Mouse (Mus musculus) kidney, embryonic 15.5 days (tissue): ENCODE measurements around the gene Zfp575. TPM values are rescaled to one million over a fixed set of nuclear protein-coding genes. Genes with fewer than 3 reads are reported as not detected.

ENCODE experiments used
- ATAC-seq: fragments of 200-750 bp; cut with Nextera tagmentation; replicated peaks from 2 replicates; pipeline ENCODE4 v1.8.0; 2017; ENCODE audit warnings: moderate TSS enrichment; ENCODE audit not compliant: low FRiP score
- H3K27ac ChIP-seq: fragments of 300-500 bp; sonication (generic); 2 replicates; pipeline ENCODE4 v1.5.1; 2015; ENCODE audit warnings: mild to moderate bottlenecking, inconsistent platforms
- H3K27me3 ChIP-seq: fragments of 300-500 bp; sonication (generic); 2 replicates; pipeline ENCODE4 v1.6.1; 2015; ENCODE audit warnings: inconsistent platforms
- H3K36me3 ChIP-seq: fragments of 300-500 bp; sonication (generic); 2 replicates; pipeline ENCODE4 v1.6.1; 2015; ENCODE audit warnings: inconsistent platforms
- H3K4me1 ChIP-seq: fragments of 300-500 bp; sonication (generic); 2 replicates; pipeline ENCODE4 v1.6.1; 2015; ENCODE audit warnings: inconsistent platforms
- H3K4me2 ChIP-seq: fragments of 300-500 bp; sonication (generic); 2 replicates; pipeline ENCODE4 v1.6.1; 2015; ENCODE audit warnings: moderate library complexity, mild to moderate bottlenecking, inconsistent platforms
- H3K4me3 ChIP-seq: fragments of 300-500 bp; sonication (generic); replicated peaks from 2 replicates; pipeline ENCODE4 v1.5.1; 2015; ENCODE audit warnings: mild to moderate bottlenecking, inconsistent platforms
- H3K9ac ChIP-seq: fragments of 300-500 bp; sonication (generic); 2 replicates; pipeline ENCODE4 v1.6.1; 2015; ENCODE audit warnings: mild to moderate bottlenecking, inconsistent platforms
- H3K9me3 ChIP-seq: fragments of 300-500 bp; sonication (generic); replicated peaks from 2 replicates; pipeline ENCODE4 v1.6.1; 2016; ENCODE audit warnings: inconsistent platforms
- WGBS: fragments of 180-500 bp; shearing (Covaris S2); methylation state at CpG from one replicate; pipeline ENCODE4 v1.1.7; 2015; ENCODE audit warnings: mixed read lengths; 5-methylcytosine and 5-hydroxymethylcytosine counted together
- polyA plus RNA-seq: library from polyadenylated mRNA; unstranded; fragments of >200 nt; fragmentation: Nextera tagmentation; extraction: Ambion mirVana; gene quantifications from 2 replicates; pipeline ENCODE4 v1.2.1, GENCODE M21; 2015

The Zfp575 gene
- polyA plus RNA-seq, 1 experiment from 2014 or later: 5.5 TPM

DNA sequence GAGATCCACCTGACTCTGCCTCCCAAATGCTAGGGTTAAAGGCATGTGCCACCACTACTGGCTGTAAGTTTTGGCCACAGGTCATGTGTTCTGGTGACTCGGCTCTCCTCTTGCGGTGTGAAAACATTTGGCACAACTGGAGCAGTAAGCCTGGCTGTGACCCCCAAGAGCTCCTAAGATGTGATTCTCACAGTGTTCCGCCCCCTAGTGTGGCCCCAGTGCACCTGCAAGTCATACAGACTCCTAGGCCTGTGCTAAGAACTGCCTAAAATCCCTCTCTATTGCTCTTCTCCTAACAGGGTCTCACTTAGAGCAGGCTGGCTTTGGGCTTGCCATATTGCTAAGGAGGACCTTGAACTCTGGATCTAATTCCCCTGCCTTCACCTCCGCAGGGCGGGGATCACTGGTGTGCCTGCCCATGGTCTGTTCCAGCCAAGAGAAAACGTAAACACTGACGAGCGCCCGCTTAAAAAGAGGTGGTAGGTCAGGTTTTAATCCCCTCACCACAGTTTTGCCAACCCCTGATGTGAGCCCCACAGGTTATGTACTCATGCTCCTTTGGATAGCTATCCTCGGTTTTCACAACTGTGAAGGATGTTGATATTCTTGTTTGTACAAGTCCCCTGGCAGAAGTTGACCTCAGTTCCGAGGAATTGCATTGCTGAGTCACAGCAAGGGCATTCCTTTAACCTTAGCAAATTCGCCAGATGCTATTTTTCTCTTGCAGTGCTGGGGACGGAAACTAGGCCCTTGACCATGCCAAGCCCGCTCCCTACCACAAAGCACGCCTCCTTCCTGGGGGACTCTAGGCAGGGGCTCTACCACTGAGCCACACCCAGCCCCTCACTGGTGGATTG, 12.0 kb upstream of the Zfp575 start:
- Histone ChIP-seq H3K4me2 (no peak overlapping the region), H3K36me3 (peaks cover 6% of the 10 kb centered on the region; the same call in 1 of the 2 replicates), H3K27me3 (no peaks in the 10 kb centered on the region), H3K4me1 (peaks cover 12% of the 10 kb centered on the region), H3K27ac (no peak overlapping the region), H3K9me3 (no peaks in the 10 kb centered on the region), H3K9ac (no peak overlapping the region), H3K4me3 (no peak overlapping the region)
- WGBS: 74% methylated on average over 15 of the region's 15 CpGs
- ATAC-seq: no peak

DNA sequence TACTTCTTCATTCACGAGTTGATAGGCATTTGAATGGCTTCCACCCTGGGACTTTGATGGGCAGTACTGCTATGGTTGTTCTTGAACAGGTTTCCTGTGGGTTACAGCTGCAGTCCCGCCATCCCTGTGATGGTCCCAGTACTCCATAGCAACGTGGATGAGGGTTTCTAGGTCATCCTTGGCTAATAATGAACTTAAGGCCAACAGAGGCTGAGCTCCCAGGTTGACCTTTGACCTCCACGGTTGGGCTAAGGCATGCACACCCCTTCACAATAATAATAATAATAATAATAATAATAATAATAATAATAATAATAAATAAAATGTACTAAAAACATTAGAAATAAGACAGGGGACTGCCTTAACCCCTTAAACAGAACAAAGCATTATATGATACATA, 10.7 kb upstream of the Zfp575 start:
- Histone ChIP-seq H3K27ac (no peak overlapping the region), H3K27me3 (no peaks in the 10 kb centered on the region), H3K9ac (no peak overlapping the region), H3K9me3 (no peaks in the 10 kb centered on the region), H3K36me3 (no peaks in the 10 kb centered on the region), H3K4me2 (no peak overlapping the region), H3K4me1 (peaks cover 23% of the 10 kb centered on the region), H3K4me3 (no peak overlapping the region)
- ATAC-seq: no peak
- 73% methylated on average over 4 of the region's 4 CpGs for whole genome bisulfite sequencing

DNA sequence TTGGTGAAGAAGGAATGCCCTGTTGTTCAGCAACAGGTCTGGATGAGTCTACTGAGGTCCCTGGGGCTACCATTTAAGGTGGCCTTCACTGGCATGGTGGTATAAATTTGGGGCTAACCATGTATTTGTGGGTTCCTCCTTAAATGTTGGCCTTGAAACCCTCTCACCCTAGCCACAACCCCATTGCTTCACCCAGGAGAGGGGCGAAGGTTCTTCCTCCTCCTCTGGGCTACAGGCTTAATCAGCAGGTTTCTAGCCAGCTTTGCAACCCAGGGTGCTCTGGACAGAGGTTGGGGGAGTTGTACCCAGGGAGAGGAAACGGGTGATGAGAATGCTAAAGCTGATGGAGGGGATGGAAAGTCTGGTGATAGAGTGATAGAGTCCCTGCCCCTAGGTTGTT, 8.0 kb upstream of the Zfp575 start:
- no peak overlapping the region for H3K27ac ChIP-seq
- H3K36me3 ChIP-seq: no peaks in the 10 kb centered on the region
- no peaks in the 10 kb centered on the region for H3K9me3 ChIP-seq
- ATAC-seq: no peak
- H3K9ac ChIP-seq: no peak overlapping the region
- H3K4me1 ChIP-seq: peaks cover 33% of the 10 kb centered on the region
- H3K4me2 ChIP-seq: peak overlapping the region; percentile 82; the same call in 1 of the 2 replicates
- 88% methylated on average over 2 of the region's 2 CpGs for WGBS
- peak overlapping the region; percentile 76; the same call in 1 of the 2 replicates for H3K4me3 ChIP-seq
- H3K27me3 ChIP-seq: no peaks in the 10 kb centered on the region

GRCm38 (mm10) chr7:24594309-24594803, 6.9 kb upstream of the Zfp575 start:
- no peaks in the 10 kb centered on the region for H3K36me3 ChIP-seq
- 0 out of 2 replicates have a peak, but pooled peaks have one; percentile 8 for ATAC-seq
- peak overlapping the region; percentile 76 for H3K4me3 ChIP-seq
- H3K4me2 ChIP-seq: peak overlapping the region; percentile 82
- H3K9me3 ChIP-seq: no peaks in the 10 kb centered on the region
- H3K27me3 ChIP-seq: no peaks in the 10 kb centered on the region
- H3K27ac ChIP-seq: peak overlapping the region; percentile 63; the same call in 1 of the 2 replicates
- peak overlapping the region; percentile 70 for H3K9ac ChIP-seq
- 5% methylated on average over 13 of the region's 13 CpGs for WGBS
- H3K4me1 ChIP-seq: peaks cover 33% of the 10 kb centered on the region

- no peaks in the 10 kb centered on the region for H3K36me3 ChIP-seq
- H3K4me1 ChIP-seq: peaks cover 33% of the 10 kb centered on the region
- no peaks in the 10 kb centered on the region for H3K27me3 ChIP-seq
- peak overlapping the region; percentile 76 for H3K4me3 ChIP-seq
- no peaks in the 10 kb centered on the region for H3K9me3 ChIP-seq
- peak overlapping the region; percentile 63; the same call in 1 of the 2 replicates for H3K27ac ChIP-seq
- ATAC-seq: peak; percentile 92
- peak overlapping the region; percentile 70 for H3K9ac ChIP-seq
- 2% methylated on average over 39 of the region's 39 CpGs for WGBS
- H3K4me2 ChIP-seq: peak overlapping the region; percentile 82
Measured at GRCm38 (mm10) chr7:24593621-24594308, 6.3 kb upstream of the Zfp575 start.

DNA sequence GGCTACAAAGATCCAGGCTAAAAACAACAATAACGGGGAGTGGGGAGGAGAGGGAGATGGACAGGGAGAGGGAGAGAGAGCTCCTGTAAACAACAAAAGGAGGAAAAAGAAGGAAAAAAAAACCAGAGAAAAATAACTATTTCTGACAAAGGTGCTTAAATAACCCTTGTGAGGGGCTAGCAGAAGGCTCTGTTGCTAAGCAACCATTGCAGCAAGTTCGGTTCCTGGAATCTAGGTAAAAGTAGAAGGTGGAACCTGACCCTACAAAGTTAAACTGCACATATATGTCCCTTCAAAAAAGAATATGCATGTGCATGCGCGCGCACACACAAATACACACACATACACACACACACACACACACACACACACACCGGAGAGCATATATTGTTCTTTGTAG, 5.3 kb upstream of the Zfp575 start:
- Histone ChIP-seq H3K4me2 (no peak overlapping the region), H3K9ac (no peak overlapping the region), H3K27ac (peak overlapping the region; percentile 75), H3K27me3 (no peaks in the 10 kb centered on the region), H3K36me3 (no peaks in the 10 kb centered on the region), H3K4me1 (peaks cover 38% of the 10 kb centered on the region), H3K4me3 (no peak overlapping the region), H3K9me3 (no peaks in the 10 kb centered on the region)
- no peak for ATAC-seq
- WGBS: 75% methylated on average over 6 of the region's 6 CpGs

DNA sequence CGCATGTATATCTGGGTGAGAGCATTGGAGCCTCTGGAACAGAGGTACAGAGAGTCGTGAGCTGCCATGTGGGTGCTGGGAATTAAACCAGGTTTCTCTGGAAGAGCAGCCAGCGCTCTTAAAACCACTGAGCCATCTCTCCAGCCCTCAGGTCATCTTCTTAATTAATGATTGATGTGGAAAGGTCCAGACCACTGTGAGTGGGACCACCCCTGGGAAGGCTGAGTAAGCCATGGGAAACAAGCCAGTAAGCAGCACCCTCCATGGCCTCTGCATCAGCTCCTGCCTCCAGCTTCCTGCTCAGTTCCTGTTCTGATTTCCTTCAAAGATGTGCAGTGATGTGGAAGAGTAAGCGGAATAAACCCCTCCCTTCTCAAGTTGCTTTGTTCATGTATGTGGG, 4.7 kb upstream of the Zfp575 start:
- Histone ChIP-seq H3K27me3 (no peaks in the 10 kb centered on the region; the same call in 1 of the 2 replicates), H3K9ac (no peak overlapping the region), H3K4me3 (no peak overlapping the region), H3K9me3 (no peaks in the 10 kb centered on the region), H3K4me1 (peaks cover 44% of the 10 kb centered on the region), H3K36me3 (no peaks in the 10 kb centered on the region), H3K27ac (peak overlapping the region; percentile 75), H3K4me2 (no peak overlapping the region)
- WGBS: 40% methylated on average over 4 of the region's 4 CpGs
- peak; percentile 68 for ATAC-seq

GRCm38 (mm10) chr7:24591735-24592134, 4.3 kb upstream of the Zfp575 start:
- Histone ChIP-seq H3K4me1 (peaks cover 49% of the 10 kb centered on the region), H3K4me2 (no peak overlapping the region), H3K36me3 (no peaks in the 10 kb centered on the region), H3K9me3 (no peaks in the 10 kb centered on the region), H3K27me3 (peaks cover 3% of the 10 kb centered on the region), H3K9ac (no peak overlapping the region), H3K27ac (peak overlapping the region; percentile 75), H3K4me3 (no peak overlapping the region)
- WGBS: 64% methylated on average over 5 of the region's 5 CpGs
- no peak for ATAC-seq

GRCm38 (mm10) chr7:24588336-24588735, 895 bp upstream of the Zfp575 start:
- Histone ChIP-seq H3K27ac (no peak overlapping the region), H3K36me3 (no peaks in the 10 kb centered on the region), H3K27me3 (peaks cover 26% of the 10 kb centered on the region), H3K9me3 (0 out of 2 replicates have a peak, but pooled peaks cover 3% of the 10 kb centered on the region), H3K4me2 (no peak overlapping the region), H3K4me3 (no peak overlapping the region), H3K4me1 (peaks cover 36% of the 10 kb centered on the region), H3K9ac (no peak overlapping the region)
- 67% methylated on average over 13 of the region's 13 CpGs for WGBS
- ATAC-seq: no peak

- Histone ChIP-seq H3K4me2 (peak overlapping the region; percentile 85), H3K27ac (no peak overlapping the region), H3K9ac (no peak overlapping the region), H3K27me3 (peaks cover 26% of the 10 kb centered on the region), H3K9me3 (0 out of 2 replicates have a peak, but pooled peaks cover 3% of the 10 kb centered on the region), H3K4me3 (peak overlapping the region; percentile 57), H3K4me1 (peaks cover 21% of the 10 kb centered on the region), H3K36me3 (no peaks in the 10 kb centered on the region)
- 8% methylated on average over 8 of the region's 8 CpGs for WGBS
- peak; percentile 61 for ATAC-seq
Measured at GRCm38 (mm10) chr7:24586828-24587227, 613 bp downstream of the Zfp575 start.

GRCm38 (mm10) chr7:24585995-24586394, 1.4 kb downstream of the Zfp575 start:
- Histone ChIP-seq H3K4me1 (peaks cover 21% of the 10 kb centered on the region), H3K27me3 (peaks cover 26% of the 10 kb centered on the region), H3K9me3 (0 out of 2 replicates have a peak, but pooled peaks cover 3% of the 10 kb centered on the region), H3K36me3 (no peaks in the 10 kb centered on the region), H3K4me2 (peak overlapping the region; percentile 14; the same call in 1 of the 2 replicates), H3K27ac (no peak overlapping the region), H3K4me3 (no peak overlapping the region), H3K9ac (no peak overlapping the region)
- peak; percentile 17; the same call in 1 of the 2 replicates for ATAC-seq
- 56% methylated on average over 14 of the region's 16 CpGs for WGBS

- peaks cover 26% of the 10 kb centered on the region for H3K27me3 ChIP-seq
- no peak for ATAC-seq
- WGBS: 94% methylated on average over 6 of the region's 6 CpGs
Measured at GRCm38 (mm10) chr7:24584876-24585275, 2.6 kb downstream of the Zfp575 start.

More at GRCm38 (mm10) chr7:24584876-24585275, 2.6 kb downstream of the Zfp575 start:
- no peak overlapping the region for H3K4me2 ChIP-seq
- no peak overlapping the region for H3K4me3 ChIP-seq
- H3K9ac ChIP-seq: no peak overlapping the region
- H3K36me3 ChIP-seq: no peaks in the 10 kb centered on the region
- no peak overlapping the region for H3K27ac ChIP-seq
- H3K4me1 ChIP-seq: peaks cover 21% of the 10 kb centered on the region
- H3K9me3 ChIP-seq: 0 out of 2 replicates have a peak, but pooled peaks cover 3% of the 10 kb centered on the region
